Mouse (Mus musculus): ENCODE measurements at regions not wholly inside any gene's neighbourhood (a gene's known extent, or its start where the extent isn't known, plus 50 kb on each side); places are given as distances from the start of the nearest gene placed in this dataset.

DNA sequence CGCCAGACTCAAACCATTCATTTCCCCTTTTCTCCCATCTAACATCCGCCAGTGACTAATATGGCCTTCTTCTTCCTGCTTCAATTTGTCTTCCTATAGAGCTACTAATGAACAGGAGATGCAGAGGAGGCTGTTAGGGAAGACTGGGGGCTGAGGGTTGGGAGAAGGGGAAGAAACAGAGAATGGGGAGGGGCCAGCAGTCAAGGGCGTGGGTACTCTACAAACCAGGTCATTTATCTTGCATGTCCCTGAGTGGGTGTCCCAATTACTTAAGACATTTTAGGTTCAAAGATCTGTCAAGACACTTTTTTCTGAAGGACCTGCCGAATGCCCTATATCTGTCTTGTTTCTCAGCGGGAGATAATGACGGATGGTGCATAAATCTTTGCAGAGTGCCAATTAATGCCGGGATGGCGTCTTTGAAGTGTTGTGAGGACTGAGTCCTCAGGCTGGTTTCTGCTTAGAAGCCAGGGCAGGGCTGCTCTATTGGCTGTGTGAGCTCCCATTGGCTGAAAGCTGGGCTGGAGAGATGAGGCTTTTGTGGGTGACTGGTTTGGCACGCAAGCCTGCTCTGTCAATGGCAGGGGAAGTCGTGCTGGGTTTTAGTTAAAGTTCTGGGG, 294.7 kb upstream of the Ppp2r3a start:
- TF ChIP-seq EP300 (IDR thresholded peaks at IDR 0.05; ENCODE audit: insufficient read depth, low read depth, low read length) (no peak), CTCF (IDR thresholded peaks at IDR 0.05; ENCODE audit: low read depth, low read length) (no peak), POLR2A (IDR thresholded peaks at IDR 0.05; ENCODE audit: insufficient read depth, low read length) (no peak)

All from ES-Bruce4 (cell line).